Comparison of ENCODE assay signal across 8 mouse cellular contexts in the genomic region with DNA sequence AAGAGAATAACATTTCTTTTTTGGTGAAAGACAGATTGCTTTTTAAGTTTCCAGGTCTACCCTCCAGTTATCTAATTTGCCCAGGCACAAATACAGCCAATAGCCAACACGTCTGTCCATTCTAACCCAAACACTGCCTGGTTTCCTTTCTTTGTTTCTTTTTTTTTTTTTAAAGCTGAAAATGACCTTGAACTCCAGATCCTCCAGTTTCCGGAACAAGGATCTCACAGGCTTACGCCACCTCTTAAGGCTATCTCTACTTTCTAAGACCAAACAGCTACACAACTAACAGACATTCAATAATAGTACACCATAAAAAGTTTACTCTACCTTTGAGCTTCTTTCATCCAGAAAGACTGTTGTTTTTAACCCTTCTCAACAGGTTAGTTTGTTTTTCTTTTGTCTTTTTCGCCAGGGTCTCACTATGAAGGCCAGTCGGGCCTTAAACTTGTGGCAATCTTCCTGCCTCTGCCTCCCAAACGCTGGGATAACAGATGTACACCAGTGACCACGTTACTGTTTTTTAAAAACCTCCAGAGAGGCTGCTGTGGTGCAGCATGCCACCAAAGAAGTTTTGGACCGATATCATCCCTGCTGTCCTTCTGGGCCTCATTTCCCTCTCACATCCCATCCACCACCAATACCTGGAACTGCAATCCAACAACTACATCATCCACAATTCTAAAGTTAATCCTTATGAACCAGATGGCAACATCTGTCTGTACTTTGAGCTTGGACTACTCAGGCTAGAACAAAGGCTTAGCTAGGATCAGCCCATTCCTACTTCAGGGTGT. TPM values are rescaled to one million over a fixed set of nuclear protein-coding genes. Genes with fewer than 3 reads are reported as not detected.
DNase-seq lines count a peak whose midpoint lies in the region; ATAC-seq and TF ChIP-seq lines count a peak whose summit lies in the region.

No protein-coding gene starts in this region.

- no peak for ATAC-seq in intestine, postnatal 0 days
- no peak for ATAC-seq in neural tube, embryonic 14.5 days (ENCODE audit: low read depth)
- no peak for ATAC-seq in CD4-positive, CD25-positive, alpha-beta regulatory T cell, adult 4 months

- no peaks in the 10 kb centered on the region for H3K36me3 ChIP-seq in intestine, postnatal 0 days (ENCODE audit: control insufficient read depth, insufficient read depth)
- H3K36me3 ChIP-seq in neural tube, embryonic 14.5 days (ENCODE audit: control insufficient read depth, insufficient read depth, low read length), result no peaks in the 10 kb centered on the region

- intact Hi-C loops in left cerebral cortex, adult 2 months (cut with DNase I), result no loop called here

- peak overlapping the region; percentile 88 for H3K4me2 ChIP-seq in intestine, postnatal 0 days (replicated peaks; ENCODE audit: low read depth)
- peak overlapping the region; percentile 83 for H3K4me2 ChIP-seq in neural tube, embryonic 14.5 days (ENCODE audit: low read depth, low read length)

- H3K4me1 ChIP-seq in embryonic fibroblast, embryonic 13.5 days (ENCODE audit: control insufficient read depth, insufficient read depth, low read length), result peaks cover 9% of the 10 kb centered on the region; the same call in 1 of the 2 replicates
- H3K4me1 ChIP-seq in intestine, postnatal 0 days (replicated peaks; ENCODE audit: control insufficient read depth, insufficient read depth, low read length), result no peaks in the 10 kb centered on the region
- H3K4me1 ChIP-seq in neural tube, embryonic 14.5 days (ENCODE audit: control insufficient read depth, insufficient read depth, low read length), result peaks cover 26% of the 10 kb centered on the region

- peak overlapping the region; percentile 47; the same call in 1 of the 2 replicates for H3K27ac ChIP-seq in left cerebral cortex, adult 2 months
- no peak overlapping the region for H3K27ac ChIP-seq in embryonic fibroblast, embryonic 13.5 days (ENCODE audit: insufficient read depth, low read length)
- no peak overlapping the region for H3K27ac ChIP-seq in intestine, postnatal 0 days (ENCODE audit: low read depth, low read length)
- no peak overlapping the region for H3K27ac ChIP-seq in neural tube, embryonic 14.5 days (ENCODE audit: low read depth, low read length)

- no peak for TF ChIP-seq CTCF in left cerebral cortex, adult 2 months (IDR thresholded peaks at IDR 0.05)
- TF ChIP-seq CTCF in embryonic fibroblast, embryonic 13.5 days (IDR thresholded peaks at IDR 0.05; ENCODE audit: borderline replicate concordance, insufficient read depth, low read length), result no peak
- TF ChIP-seq CTCF in intestine, postnatal 0 days (IDR thresholded peaks at IDR 0.05; ENCODE audit: low read depth), result no peak

- peak overlapping the region; percentile 96 for H3K4me3 ChIP-seq in left cerebral cortex, adult 2 months
- peak overlapping the region; percentile 95 for H3K4me3 ChIP-seq in embryonic fibroblast, embryonic 13.5 days (ENCODE audit: insufficient read depth, low read length)
- H3K4me3 ChIP-seq in intestine, postnatal 0 days (ENCODE audit: low read depth, low read length), result peak overlapping the region; percentile 76; the same call in 1 of the 2 replicates
- H3K4me3 ChIP-seq in neural tube, embryonic 14.5 days (ENCODE audit: low read depth, low read length), result peak overlapping the region; percentile 82

- DNase-seq in left cerebral cortex, adult 2 months (ENCODE audit: extremely low spot score in 1 of 2, low spot score in 2 of 2), result no peak
- no peak for DNase-seq in left cerebral cortex, adult 8-10 months (ENCODE audit: low spot score in 2 of 2)
- DNase-seq in urinary bladder, adult 2 months (ENCODE audit: low spot score), result no peak
- DNase-seq in frontal cortex, postnatal 10 days (ENCODE audit: low spot score in 2 of 2), result no peak

- no peaks in the 10 kb centered on the region for H3K9me3 ChIP-seq in intestine, postnatal 0 days (ENCODE audit: control insufficient read depth)
- H3K9me3 ChIP-seq in neural tube, embryonic 14.5 days (ENCODE audit: control insufficient read depth, low read length), result no peaks in the 10 kb centered on the region

- TF ChIP-seq POLR2A in embryonic fibroblast, embryonic 13.5 days (IDR thresholded peaks at IDR 0.05; ENCODE audit: low read depth, low read length), result no peak

- no peaks in the 10 kb centered on the region for H3K27me3 ChIP-seq in intestine, postnatal 0 days (replicated peaks; ENCODE audit: control insufficient read depth, insufficient read depth, low read length)
- H3K27me3 ChIP-seq in neural tube, embryonic 14.5 days (ENCODE audit: control insufficient read depth, insufficient read depth, low read length), result no peaks in the 10 kb centered on the region

- WGBS in intestine, postnatal 0 days, result 64% methylated on average over 8 of the region's 8 CpGs
- WGBS in neural tube, embryonic 14.5 days, result 57% methylated on average over 8 of the region's 8 CpGs

- H3K9ac ChIP-seq in intestine, postnatal 0 days (ENCODE audit: low read depth, low read length), result no peak overlapping the region
- peak overlapping the region; percentile 9; the same call in 1 of the 2 replicates for H3K9ac ChIP-seq in neural tube, embryonic 14.5 days (replicated peaks; ENCODE audit: low read depth, low read length)

RNA-seq across cellular contexts. Expression of a gene that starts 2.1 kb away (rescaled TPM):
- 100 to 1,000 TPM; 214 to 225 TPM for total RNA-seq in left cerebral cortex, adult 2 months (2021)
- total RNA-seq in left cerebral cortex, adult 8-10 months (2022), result 100 to 1,000 TPM; 213 to 277 (median 242) TPM
- 103 and 119 TPM in 2 replicates for polyA plus RNA-seq in embryonic fibroblast, embryonic 13.5 days (2011; ENCODE audit: insufficient read length, low read depth, missing spikeins)
- polyA plus RNA-seq in intestine, postnatal 0 days (2015; fragmentation: Nextera tagmentation; extraction: Ambion mirVana), result 15.3 and 16.6 TPM in 2 replicates
- 56.9 and 63.5 TPM in 2 replicates for polyA plus RNA-seq in neural tube, embryonic 14.5 days (2014; fragmentation: Nextera tagmentation; extraction: Ambion mirVana)
- polyA plus RNA-seq in urinary bladder, adult 2 months (2012; rRNA removed), result 63.8 and 75.8 TPM in 2 replicates
- polyA plus RNA-seq in CD4-positive, CD25-positive, alpha-beta regulatory T cell, adult 4 months (2017; shearing (Covaris generic)), result 10 to 100 TPM; 23.4 to 27.6 TPM

RNA-seq across cellular contexts. Expression of a gene that starts 28.5 kb away (rescaled TPM):
- total RNA-seq in left cerebral cortex, adult 2 months (2021), result 10 to 100 TPM; 44.7 to 49.9 TPM
- total RNA-seq in left cerebral cortex, adult 8-10 months (2022), result 10 to 100 TPM; 40.4 to 57.3 (median 48.1) TPM
- polyA plus RNA-seq in embryonic fibroblast, embryonic 13.5 days (2011; ENCODE audit: insufficient read length, low read depth, missing spikeins), result 77.0 and 90.7 TPM in 2 replicates
- 138 and 151 TPM in 2 replicates for polyA plus RNA-seq in intestine, postnatal 0 days (2015; fragmentation: Nextera tagmentation; extraction: Ambion mirVana)
- polyA plus RNA-seq in neural tube, embryonic 14.5 days (2014; fragmentation: Nextera tagmentation; extraction: Ambion mirVana), result 73.8 TPM in 2 replicates
- 33.3 and 35.0 TPM in 2 replicates for polyA plus RNA-seq in urinary bladder, adult 2 months (2012; rRNA removed)
- 10 to 100 TPM; 35.0 to 39.5 TPM for polyA plus RNA-seq in CD4-positive, CD25-positive, alpha-beta regulatory T cell, adult 4 months (2017; shearing (Covaris generic))

RNA-seq across cellular contexts. Expression of a gene that starts 59.9 kb away (rescaled TPM):
- total RNA-seq in left cerebral cortex, adult 2 months (2021), result 100 to 1,000 TPM in 1 of 2 experiments, 10 to 100 TPM in 1; 97.9 to 105 TPM
- total RNA-seq in left cerebral cortex, adult 8-10 months (2022), result 100 to 1,000 TPM in 1 of 4 experiments, 10 to 100 TPM in 3; 89.3 to 101 (median 94.8) TPM
- 197 and 211 TPM in 2 replicates for polyA plus RNA-seq in embryonic fibroblast, embryonic 13.5 days (2011; ENCODE audit: insufficient read length, low read depth, missing spikeins)
- 12.0 and 12.4 TPM in 2 replicates for polyA plus RNA-seq in intestine, postnatal 0 days (2015; fragmentation: Nextera tagmentation; extraction: Ambion mirVana)
- 19.1 and 25.9 TPM in 2 replicates for polyA plus RNA-seq in neural tube, embryonic 14.5 days (2014; fragmentation: Nextera tagmentation; extraction: Ambion mirVana)
- polyA plus RNA-seq in urinary bladder, adult 2 months (2012; rRNA removed), result 31.9 and 38.2 TPM in 2 replicates
- polyA plus RNA-seq in CD4-positive, CD25-positive, alpha-beta regulatory T cell, adult 4 months (2017; shearing (Covaris generic)), result 10 to 100 TPM; 24.0 to 33.0 TPM
